Mouse (Mus musculus): Measurements from ENCODE around the gene Mxi1.

The Mxi1 gene

DNA sequence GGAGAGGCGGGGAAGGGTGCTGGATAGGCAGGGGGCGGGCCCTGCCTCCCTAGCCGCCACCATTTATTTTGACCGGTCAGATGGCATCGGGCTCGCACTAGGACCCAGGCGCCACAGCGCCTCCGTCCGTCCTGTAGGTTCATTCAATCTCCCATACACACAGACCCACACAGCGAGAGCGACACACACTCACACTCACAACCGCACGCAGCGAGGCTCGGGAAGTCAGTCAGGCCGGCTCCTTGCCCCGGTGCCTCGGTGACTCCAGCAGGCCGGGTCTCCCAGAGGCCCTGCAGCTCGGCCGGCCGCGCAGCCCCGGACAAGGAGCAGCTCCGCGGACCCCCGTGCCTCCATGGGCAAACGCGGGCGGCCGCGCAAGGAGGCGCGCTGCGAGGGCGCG, at the start of gene Mxi1:
Gene Mxi1 (plus strand): TSS at position 171 of the 400 bp plus-strand sequence.
- peak; percentile 49 to 65 for DNase-seq

DNA sequence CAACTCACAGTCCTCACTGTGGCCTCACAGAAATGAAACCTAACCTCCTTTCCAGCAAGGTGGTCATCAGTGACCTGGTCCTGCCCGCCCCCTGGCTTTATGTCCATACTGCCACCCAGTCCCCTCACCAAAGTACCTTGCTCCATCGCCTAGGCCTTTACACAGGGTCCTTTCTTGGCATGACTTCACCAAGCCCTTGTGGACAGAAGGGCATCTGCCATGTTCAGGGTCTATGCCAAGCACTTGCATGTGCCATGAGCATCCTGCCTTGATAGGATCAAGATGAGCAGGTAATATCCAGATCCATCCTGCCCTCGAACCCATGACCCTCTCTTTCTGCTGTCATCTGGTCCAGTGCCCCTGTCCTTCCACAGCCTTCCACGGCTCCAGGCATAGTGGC, 49.5 kb upstream of the Mxi1 start:
- no peak for DNase-seq

DNA sequence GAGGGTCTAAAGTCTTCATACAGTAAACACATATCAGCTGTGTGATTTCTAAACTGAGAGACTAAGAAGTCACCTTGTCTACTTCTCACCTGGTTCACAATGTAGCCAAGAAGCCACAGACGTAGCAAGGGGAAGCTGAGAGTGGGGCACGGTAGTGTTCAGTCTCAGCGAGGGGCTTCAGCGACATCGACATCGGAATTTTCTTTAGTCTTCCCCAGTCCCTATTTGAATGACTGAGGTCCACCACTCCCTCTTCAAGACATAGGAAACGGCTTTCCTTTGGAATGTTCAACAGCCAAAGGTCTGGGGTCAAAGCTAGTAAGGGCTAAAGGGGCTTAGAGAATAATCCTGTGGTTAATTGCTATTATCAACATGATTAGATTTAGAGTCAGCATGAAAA, 48.3 kb upstream of the Mxi1 start:
- no peak for DNase-seq

DNA sequence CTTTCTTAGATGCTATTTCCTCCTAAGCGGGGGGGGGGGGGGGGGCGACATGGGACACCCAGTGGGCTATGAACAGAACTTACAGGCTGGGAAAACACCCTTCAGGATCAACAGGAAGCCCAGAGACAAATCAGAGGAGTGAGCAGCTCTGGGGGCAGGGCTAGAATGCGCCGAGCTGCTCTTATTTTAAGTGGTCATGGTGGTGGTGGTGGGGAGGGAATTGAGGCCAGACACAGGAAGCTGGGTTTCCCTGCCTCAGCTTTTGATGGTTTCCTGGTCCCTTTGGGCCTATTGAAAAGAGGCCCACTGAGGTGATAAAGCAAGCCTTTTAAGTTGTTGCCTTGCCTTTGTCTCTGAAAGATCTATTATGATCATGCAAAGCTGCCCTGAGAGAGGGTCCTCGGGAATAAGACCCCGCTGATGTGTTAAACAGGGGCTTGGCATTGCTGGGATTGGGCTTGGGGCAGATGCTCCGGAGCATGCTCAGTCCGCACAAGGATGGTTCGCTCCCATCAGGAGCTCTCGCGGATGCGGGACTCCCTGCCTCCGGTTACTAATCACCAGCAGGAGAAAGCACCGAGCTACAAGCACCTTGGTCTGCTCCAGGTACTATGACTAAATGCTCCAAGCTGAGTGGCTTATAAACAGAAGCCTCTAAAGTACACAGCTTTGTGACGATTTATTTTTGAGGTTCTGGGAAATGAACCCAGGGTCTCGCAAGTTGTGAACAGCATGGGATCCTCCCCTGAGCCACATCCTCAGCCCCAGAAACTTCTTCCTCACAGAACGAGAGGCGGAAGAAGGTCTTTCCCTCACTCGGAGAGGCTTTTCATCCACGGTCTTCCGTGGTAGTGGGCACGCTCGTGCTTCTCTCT, 46.2 kb upstream of the Mxi1 start:
- no peak for DNase-seq

DNA sequence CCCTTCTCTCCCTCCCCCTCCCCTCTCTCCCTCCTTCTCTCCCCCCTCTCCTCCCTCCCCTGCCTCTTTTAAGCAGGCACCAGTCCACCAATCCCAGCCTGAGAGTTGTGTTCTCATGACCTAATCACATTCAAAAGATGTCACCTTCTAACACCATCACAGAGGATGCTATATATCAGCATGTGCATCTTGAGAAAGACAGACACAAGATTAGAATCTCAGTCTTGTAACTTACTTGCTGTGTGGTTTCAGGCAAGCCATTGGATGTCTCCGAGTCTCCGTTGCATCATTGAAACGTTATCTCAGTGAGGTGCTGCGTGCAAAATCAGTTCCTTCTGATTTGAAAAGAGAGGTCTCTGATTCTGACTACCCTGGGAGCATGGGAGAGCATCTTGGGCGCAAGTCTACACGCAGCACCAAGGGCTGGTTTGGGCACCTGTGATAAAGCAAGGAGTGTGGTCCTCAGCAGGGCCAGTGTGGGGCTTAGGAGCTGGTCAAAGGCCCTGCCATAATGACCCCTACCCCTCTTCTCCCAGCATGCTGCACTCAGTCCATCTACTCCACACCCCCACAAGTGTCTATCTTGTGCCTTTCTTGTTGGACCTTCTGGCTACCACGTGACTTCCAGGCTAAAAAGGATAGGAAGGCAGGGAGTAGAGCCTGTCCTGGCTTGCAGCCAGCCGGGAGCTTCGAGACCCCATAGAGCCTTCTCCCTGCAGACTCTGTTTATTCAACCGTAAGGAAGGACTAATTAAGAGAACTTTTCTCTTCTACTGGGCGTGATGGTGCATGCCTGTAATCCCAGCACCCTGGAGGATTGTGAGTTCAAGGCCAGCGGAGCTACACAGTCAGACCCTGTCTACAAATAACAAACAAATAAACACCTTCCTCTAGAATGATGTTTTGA, 45.2 kb upstream of the Mxi1 start:
- no peak for DNase-seq

DNA sequence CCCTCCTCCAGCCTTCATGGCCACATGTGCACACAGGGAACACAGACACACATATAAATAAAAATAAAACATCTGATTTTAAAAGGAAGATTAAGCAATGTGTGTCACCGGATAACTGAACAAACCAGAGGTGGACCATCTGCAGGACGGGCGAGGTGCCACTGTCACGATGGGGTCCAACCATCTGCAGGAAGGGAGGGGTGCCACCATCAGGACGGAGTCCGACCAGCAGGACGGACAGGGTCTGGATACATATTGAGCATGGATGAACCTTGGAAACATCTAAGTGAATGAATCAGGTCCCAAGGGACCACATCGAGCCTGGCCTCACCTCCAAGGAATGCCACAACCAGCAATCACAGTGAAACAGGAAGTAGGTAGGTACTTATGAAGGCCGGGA, 43.0 kb upstream of the Mxi1 start:
- DNase-seq: no peak

DNA sequence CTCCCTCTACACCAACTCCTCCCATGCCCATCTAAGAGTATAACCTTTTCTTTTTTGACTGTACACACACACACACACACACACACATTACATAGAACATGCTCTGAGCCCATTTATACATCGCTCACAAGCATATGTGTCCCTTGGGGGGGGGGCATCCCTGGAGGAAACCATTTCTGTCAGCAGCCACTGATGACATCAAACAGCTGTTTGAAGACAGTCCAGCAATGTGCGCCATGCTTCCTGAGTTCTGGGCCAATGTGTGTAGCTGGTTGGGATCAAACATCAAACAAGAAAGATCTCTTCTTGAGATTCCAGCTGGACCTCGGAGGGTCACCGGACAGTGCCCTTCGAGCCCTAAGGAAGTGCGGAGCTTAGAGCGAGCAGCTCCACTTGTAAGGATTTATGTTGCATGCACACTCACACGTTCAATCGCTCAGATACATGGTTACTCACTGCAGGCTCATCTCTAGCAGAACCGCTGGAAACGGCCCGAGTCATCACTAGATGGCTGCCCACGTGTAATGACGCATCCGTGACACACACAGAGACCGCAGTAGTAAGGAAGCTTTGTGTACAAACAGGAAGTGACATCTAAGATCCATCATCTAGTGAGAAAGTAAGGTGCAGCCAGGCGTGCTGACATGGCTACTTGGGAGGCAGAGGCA, 37.1 kb upstream of the Mxi1 start:
- DNase-seq: no peak

DNA sequence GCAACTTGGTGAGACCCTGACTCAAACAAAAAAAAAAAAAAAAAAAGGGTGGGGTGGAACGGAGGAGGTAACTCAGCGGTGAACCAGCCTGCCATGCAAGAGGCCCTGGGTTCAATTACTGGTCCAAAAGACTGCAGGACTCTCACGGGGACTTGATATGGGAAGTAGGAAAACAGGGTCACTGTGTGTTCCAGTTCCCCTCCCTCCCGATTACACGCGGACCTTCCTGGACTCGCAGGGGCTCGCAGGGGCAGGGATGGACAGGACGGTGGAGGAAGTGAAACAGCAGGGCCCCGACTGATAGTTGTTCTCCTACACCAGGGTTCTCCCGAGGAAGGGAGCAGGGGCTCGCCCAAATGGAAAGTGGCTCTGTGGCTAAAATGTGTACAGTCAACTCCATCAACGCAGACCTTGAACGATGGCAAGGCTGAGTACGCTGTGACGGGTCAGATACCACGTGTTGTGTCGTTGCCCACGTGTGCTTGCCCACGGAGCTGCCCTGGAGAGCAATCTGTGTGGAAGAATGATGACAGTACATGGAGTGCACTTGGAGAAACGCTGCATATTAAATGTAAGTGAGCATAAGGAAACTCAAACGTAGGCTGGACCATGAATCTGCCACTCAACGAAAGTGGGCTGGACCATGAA, 36.4 kb upstream of the Mxi1 start:
- DNase-seq: no peak

DNA sequence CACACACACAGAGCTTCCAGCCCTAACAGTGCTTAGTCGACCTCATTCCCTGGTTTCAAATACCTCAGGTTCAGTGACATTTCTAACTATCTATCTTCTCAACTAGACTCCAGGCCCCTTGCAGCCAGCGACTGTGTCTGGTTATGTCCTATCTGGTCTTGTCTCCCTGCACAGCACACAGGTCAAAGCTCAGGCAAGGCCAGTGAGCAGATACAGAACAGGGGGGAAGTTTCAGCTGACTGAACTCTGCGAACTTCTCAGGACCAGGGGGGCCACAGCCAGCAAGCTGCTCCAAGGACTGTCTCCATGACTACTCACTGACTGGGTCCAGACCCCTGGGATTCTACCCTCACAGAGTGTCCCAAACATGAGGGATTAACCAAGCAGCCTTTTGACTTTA, 35.1 kb upstream of the Mxi1 start:
- no peak for DNase-seq

DNA sequence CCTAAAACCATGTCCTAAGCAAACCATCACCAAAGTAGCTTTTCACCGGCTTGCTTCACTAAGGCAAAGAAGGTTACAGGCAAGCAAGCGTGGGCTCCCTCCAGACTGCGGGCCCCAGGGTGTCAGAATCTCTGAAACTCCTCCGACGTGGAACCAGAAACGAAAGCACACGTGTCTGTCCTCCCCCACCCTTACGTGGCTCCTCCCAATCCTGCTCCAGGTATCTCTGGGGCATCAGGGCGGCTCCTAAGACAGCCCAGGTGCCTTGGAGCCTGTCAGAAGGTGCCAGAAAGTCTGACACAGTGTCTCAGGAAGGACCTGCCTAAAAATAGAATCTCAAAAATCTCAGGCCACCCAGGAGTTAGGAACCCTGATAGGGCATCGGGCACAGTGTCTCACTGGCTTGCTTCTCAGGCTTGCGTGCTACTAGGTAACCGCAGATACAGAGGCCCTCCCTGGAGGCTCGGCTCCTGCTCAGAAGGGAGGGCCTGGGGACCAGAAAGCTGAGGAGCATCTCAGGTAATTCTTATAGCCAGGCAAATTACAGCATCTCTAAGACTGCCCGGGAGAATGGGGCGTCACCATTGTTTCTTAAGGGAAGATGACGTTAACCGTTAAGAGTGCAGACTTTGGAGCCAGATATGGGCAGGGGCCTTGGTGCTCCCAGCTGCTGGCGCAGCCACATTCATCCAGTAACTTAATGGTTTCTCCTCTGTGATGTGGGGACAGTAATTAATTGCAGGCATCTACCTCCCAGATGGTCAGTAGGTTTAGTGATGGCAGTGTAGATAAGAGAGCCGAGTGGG, 33.2 kb upstream of the Mxi1 start:
- DNase-seq: no peak

DNA sequence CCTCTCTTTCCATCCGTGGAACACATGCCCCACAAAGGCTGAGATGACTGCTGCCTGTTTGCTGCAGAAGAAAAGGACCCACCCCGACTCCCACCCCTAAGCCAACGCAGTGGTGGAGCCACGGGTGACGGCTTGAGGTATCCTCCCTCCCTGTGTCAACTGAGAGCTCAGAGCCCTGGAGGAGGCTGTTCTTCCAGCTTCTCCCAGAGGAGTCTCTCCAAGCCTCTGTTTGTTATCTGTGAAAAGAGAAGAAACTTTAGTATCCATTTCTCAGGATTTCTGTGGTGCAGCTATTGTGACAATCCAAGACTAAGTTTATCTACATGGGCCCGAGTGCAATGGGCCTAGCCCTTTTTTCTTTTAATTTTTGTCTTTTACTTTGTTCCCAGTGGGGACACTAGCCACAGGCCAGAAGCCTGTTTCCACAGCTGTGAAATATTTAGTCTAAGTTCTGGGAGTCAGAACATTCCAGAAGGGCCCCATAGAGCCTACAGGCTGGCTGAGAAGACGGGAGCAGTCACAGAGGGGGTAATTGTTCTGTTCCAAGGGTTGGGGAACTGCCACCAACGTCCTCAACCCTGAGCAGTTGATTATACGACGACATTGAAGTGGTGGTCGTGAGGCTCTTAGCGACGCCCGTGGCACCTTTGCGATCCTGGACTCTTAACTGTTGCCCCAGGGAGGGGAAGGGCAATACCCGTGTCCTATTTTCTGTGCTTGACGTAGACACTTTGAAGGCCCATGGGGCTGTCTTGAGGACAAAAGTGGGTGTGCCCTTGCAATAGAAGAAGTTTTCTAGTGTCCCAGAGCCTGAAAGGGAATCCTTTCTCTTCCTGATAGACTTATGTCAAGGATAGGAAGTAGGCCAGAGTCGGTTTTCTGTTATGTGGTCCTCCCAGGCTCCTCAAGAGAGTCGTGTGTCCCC, 31.6 kb upstream of the Mxi1 start:
- DNase-seq: no peak

DNA sequence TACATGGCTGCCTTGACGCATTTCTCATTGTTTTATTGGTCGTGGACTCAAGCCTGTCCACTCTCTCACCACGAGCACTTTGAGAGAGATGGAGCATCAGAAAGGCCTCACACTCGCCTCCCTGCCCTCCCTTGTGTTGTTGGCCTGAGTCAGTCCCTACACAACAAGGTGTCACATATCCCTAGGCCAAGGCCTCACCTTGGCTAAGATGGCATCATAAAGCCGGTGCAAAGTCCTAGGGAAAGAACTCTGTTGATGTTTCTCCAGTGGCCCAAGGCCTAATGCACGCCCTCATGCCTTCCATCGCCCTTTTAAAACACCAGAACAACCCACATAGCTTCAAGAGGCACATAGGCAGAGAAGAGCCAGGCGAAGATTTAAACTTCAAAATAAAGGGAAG, 30.1 kb upstream of the Mxi1 start:
- no peak for DNase-seq

DNA sequence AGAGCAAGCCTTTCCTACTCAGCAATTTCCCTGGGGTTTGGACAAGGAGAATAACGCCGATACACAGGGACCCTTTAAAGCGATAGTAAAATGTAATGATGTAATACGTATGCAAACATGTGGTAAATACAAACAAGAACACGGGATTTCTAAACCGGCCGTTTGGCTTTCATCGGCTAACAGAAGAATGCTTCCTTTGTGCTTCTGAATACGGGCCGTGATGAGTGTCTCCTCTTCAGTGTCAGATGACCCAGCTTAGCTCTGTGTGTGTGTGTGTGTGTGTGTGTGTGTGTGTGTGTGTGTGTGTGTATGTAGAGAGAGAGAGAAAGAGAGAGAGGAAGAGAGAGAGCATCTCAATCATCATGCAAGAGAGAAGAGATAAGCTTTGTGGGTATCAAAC, 27.7 kb upstream of the Mxi1 start:
- no peak for DNase-seq

DNA sequence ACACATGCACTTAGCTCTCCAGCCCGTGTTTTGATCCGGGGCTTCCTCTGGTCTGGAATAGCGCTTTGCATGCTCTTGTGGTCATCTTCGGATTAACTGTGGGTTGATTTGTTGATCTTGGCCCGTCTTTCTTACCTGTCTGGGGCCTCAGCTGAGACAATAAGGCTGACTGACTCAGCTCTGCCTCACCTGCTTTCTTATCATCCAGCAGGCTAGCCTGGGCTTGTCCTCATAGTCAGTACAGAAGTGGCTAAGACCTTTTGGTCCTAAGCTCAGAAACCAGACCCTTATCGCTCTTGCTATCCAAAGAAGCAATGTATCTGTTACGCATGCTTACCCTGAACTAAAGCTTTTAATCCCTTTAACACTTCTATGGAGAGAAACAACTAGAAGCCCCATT, 26.6 kb upstream of the Mxi1 start:
- no peak for DNase-seq

DNA sequence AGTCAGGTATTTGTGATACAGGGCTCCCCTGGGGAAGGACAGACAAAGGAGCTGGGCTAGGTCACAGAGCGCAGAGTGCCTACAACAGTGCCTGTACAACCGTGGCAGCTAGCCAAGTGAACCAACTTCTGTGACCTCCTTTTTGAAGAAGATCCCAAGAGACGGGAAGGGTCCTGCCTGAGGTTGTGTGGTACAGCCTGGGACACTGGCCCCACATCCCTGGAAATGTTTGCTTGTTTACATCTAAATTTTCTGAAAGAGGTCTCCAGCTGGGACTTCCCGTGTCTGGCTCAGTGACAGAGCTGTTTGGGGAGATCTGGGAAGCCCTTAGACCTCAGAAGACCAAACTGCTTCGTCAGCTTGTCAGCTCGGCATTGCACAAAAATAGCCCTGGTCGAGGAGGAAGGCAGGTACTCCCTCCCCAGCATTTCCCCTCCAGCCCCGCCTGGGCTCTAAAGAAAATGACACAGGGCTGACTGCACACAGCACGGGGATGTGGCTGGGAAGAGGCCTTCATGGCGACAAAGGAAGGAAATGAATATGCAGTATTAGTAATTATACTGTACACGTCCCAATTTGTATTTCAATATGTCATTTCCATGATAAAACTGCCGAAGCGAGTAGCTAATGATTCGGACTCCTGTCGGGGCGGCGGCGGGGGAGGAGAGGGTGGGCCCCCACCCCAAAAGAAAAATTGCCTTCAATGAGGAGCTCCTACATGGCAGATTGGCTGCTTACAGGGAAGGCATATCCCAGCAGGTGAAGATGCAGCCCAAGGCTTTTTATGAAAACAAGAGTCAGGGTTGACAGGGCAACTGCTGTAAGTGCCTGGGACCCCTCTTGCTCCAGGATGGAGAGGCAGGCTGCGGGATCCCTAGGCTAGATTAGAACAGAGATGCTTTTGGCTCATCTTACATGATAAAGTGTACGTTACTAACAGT, 25.8 kb upstream of the Mxi1 start:
- no peak for DNase-seq

DNA sequence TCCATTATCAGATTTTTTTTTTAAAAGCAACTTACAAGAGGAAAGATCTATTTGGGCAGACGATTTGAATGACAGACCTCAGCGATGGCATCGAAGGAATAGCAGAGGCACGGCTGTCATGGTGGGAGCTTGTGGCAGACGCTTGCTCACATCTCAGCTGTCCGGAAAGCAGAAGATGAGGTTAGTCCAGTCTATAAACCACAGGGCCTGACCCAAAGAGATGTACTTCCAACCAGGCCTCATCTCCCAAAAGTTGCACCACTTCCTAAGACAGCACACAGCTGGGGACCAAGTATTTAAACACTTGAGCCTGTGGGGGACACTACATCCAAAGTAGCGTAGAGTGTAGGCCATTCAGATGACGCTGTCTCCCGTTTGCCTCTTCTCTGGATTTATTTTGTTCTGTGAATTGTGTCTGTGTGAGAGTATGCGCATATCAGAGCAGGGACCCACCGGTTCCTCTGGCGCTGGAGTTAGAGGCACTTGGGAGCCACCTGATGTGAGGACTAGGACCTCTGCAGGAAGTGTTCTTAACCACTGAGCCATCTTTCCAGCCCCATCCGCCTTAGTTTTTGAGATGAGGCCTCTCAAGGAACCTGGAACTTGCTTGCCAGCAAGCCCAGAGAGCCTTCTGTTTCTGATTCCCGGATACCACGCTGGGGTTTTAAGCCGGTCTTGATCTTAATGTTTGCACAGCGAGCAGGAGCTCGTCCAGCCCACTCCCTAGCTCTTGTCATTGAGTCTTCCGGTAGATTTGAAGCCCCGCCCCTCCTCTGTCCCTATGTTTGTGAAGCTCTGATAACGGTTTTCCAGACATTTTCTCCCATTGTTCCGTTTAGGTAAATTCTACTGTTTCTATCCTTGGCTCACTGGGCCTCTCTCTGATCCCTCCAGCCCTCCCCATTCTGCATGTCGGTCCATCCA, 13.7 kb upstream of the Mxi1 start:
- DNase-seq: no peak

DNA sequence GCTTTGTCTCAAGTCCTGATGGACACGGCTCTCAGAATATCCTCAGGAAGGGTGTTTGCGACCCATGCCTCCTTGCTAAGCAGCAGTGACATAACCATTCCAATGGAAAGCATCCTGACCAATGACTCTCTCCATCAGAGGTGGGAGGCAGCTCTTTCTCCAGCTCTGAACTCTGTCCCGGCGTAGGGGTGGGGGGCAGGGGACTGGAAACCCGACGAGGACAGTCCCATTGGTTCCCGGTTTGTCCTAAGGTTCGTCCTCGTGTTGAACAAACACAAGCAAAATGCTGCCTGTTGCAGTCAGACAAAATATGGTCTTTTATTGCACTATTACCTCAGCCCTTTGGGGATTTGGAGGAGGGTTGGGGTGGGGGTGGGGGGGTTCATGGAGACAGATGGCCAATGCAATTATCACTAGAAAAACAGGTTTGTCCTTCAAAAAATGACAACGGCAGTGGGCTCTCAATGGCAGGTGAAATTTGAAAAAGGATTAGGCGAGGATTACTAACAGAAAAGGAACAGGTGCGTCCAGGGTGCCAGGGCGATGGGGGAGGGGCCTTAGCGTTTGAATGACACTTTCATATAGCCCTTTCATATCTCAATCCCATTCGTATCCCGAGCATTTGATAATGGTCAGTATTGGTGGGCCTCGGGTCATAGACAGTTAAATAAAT, 11.0 kb upstream of the Mxi1 start:
- no peak for DNase-seq

DNA sequence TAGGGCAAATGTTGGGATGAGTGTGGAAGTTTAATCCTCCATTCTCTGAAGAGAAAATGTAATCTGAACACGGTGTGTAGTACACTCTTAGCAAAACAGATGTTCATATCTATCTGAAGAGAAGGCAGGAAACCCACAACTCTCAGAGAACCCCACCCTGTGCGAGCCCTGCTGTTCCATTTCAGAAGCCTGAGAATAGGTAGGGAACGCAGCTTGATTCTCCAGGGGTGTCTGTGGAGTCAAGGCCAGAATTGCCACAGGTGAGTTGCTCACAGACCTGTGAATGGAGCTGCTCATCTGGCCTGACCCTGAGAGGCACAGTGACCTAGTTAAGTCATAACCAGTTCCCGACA, 10.5 kb upstream of the Mxi1 start:
- no peak for DNase-seq

All from spleen, adult 18-20 months (tissue).